Mouse (Mus musculus): ENCODE data around the gene Notch3. TPM values are rescaled to one million over a fixed set of nuclear protein-coding genes. Genes with fewer than 3 reads are reported as not detected.
"Not testable (repeated sequence)": the region's sequence is repeated elsewhere in the genome, so short reads cannot be mapped to it uniquely, and the experiment has no call there.

Gene Notch3
- total RNA-seq, 1 experiment from 2014 or later: not detected

GRCm38 (mm10) chr17:32122587-32122970 lies 44.1 kb downstream of the Notch3 start:
- ATAC-seq (ENCODE audit: extremely low read depth, insufficient number of reproducible peaks, low FRiP score, poor library complexity, severe bottlenecking): no peak

GRCm38 (mm10) chr17:32121833-32122586 lies 44.6 kb downstream of the Notch3 start:
- ATAC-seq (ENCODE audit: extremely low read depth, insufficient number of reproducible peaks, low FRiP score, poor library complexity, severe bottlenecking): no peak

GRCm38 (mm10) chr17:32120771-32121532 lies 45.7 kb downstream of the Notch3 start:
- no peak for ATAC-seq (ENCODE audit: extremely low read depth, insufficient number of reproducible peaks, low FRiP score, poor library complexity, severe bottlenecking)

GRCm38 (mm10) chr17:32119196-32119595 lies 47.5 kb downstream of the Notch3 start:
- no peak for ATAC-seq (ENCODE audit: extremely low read depth, insufficient number of reproducible peaks, low FRiP score, poor library complexity, severe bottlenecking)

GRCm38 (mm10) chr17:32118484-32118883 lies 48.2 kb downstream of the Notch3 start:
- ATAC-seq (ENCODE audit: extremely low read depth, insufficient number of reproducible peaks, low FRiP score, poor library complexity, severe bottlenecking): no peak

- not testable (repeated sequence) for ATAC-seq (ENCODE audit: extremely low read depth, insufficient number of reproducible peaks, low FRiP score, poor library complexity, severe bottlenecking)
Observed at GRCm38 (mm10) chr17:32117872-32118421, 48.7 kb downstream of the Notch3 start.

- ATAC-seq (ENCODE audit: extremely low read depth, insufficient number of reproducible peaks, low FRiP score, poor library complexity, severe bottlenecking): no peak
Observed at GRCm38 (mm10) chr17:32117287-32117871, 49.3 kb downstream of the Notch3 start.

GRCm38 (mm10) chr17:32116586-32117286 lies 49.9 kb downstream of the Notch3 start:
- ATAC-seq (ENCODE audit: extremely low read depth, insufficient number of reproducible peaks, low FRiP score, poor library complexity, severe bottlenecking): no peak

GRCm38 (mm10) chr17:32114486-32114885 lies 52.2 kb downstream of the Notch3 start:
- ATAC-seq (ENCODE audit: extremely low read depth, insufficient number of reproducible peaks, low FRiP score, poor library complexity, severe bottlenecking): not testable (repeated sequence)

GRCm38 (mm10) chr17:32113523-32114421 lies 52.9 kb downstream of the Notch3 start:
- no peak for ATAC-seq (ENCODE audit: extremely low read depth, insufficient number of reproducible peaks, low FRiP score, poor library complexity, severe bottlenecking)

- ATAC-seq (ENCODE audit: extremely low read depth, insufficient number of reproducible peaks, low FRiP score, poor library complexity, severe bottlenecking): no peak
Observed at GRCm38 (mm10) chr17:32113255-32113522, 53.5 kb downstream of the Notch3 start.

- ATAC-seq (ENCODE audit: extremely low read depth, insufficient number of reproducible peaks, low FRiP score, poor library complexity, severe bottlenecking): no peak
Observed at GRCm38 (mm10) chr17:32112434-32113254, 54.0 kb downstream of the Notch3 start.

GRCm38 (mm10) chr17:32110980-32111780 lies 55.5 kb downstream of the Notch3 start:
- ATAC-seq (ENCODE audit: extremely low read depth, insufficient number of reproducible peaks, low FRiP score, poor library complexity, severe bottlenecking): no peak

GRCm38 (mm10) chr17:32110424-32110823 lies 56.2 kb downstream of the Notch3 start:
- ATAC-seq (ENCODE audit: extremely low read depth, insufficient number of reproducible peaks, low FRiP score, poor library complexity, severe bottlenecking): no peak

GRCm38 (mm10) chr17:32109201-32109940 lies 57.3 kb downstream of the Notch3 start:
- no peak for ATAC-seq (ENCODE audit: extremely low read depth, insufficient number of reproducible peaks, low FRiP score, poor library complexity, severe bottlenecking)

GRCm38 (mm10) chr17:32108320-32109011 lies 58.2 kb downstream of the Notch3 start:
- not testable (repeated sequence) for ATAC-seq (ENCODE audit: extremely low read depth, insufficient number of reproducible peaks, low FRiP score, poor library complexity, severe bottlenecking)

All from neutrophil, adult 5-6 weeks (primary cell).